Mouse (Mus musculus): ENCODE data around the gene Galm.

GRCm38 (mm10) chr17:80096720-80097114, 30.6 kb upstream of the Galm start:
- TF ChIP-seq CTCF (IDR thresholded peaks at IDR 0.05; ENCODE audit: borderline replicate concordance, control insufficient read depth, extremely low read depth, insufficient read depth, low read length, poor library complexity) (no peak), POLR2A (IDR thresholded peaks at IDR 0.05; ENCODE audit: control insufficient read depth, extremely low read depth, insufficient read depth, low read length, poor library complexity) (no peak)
